8 mouse cellular contexts compared by ENCODE assay signal in genomic region chr1:193370096-193370495, GRCm38 (mm10). TPM values are rescaled to one million over a fixed set of nuclear protein-coding genes. Genes with fewer than 3 reads are reported as not detected.
DNase-seq lines count a peak whose midpoint lies in the region; ATAC-seq lines count a peak whose summit lies in the region.

Camk1g (minus strand) TSS chr1:193370298.

- peak within 1 kb of the TSS; percentile 68 for H3K4me2 ChIP-seq in heart, embryonic 12.5 days
- H3K4me2 ChIP-seq in forebrain, embryonic 16.5 days (ENCODE audit: low read length): peak within 1 kb of the TSS; percentile 76
- peak within 1 kb of the TSS; percentile 82 for H3K4me2 ChIP-seq in neural tube, embryonic 14.5 days (ENCODE audit: low read depth, low read length)

- H3K9ac ChIP-seq in heart, embryonic 12.5 days: peak within 1 kb of the TSS; percentile 64
- H3K9ac ChIP-seq in forebrain, embryonic 16.5 days (replicated peaks; ENCODE audit: low read depth, low read length): peak within 1 kb of the TSS; percentile 72
- peak within 1 kb of the TSS; percentile 64 for H3K9ac ChIP-seq in neural tube, embryonic 14.5 days (replicated peaks; ENCODE audit: low read depth, low read length)

- no peaks in the 10 kb centered on the region for H3K27me3 ChIP-seq in heart, embryonic 12.5 days (replicated peaks)
- H3K27me3 ChIP-seq in forebrain, embryonic 16.5 days (replicated peaks; ENCODE audit: control insufficient read depth, insufficient read depth, low read length): no peaks in the 10 kb centered on the region
- H3K27me3 ChIP-seq in neural tube, embryonic 14.5 days (ENCODE audit: control insufficient read depth, insufficient read depth, low read length): no peaks in the 10 kb centered on the region

- H3K4me1 ChIP-seq in heart, embryonic 12.5 days (replicated peaks): peaks cover 33% of the 10 kb centered on the region
- H3K4me1 ChIP-seq in forebrain, embryonic 16.5 days (replicated peaks; ENCODE audit: control insufficient read depth, insufficient read depth, low read length): peaks cover 30% of the 10 kb centered on the region
- peaks cover 23% of the 10 kb centered on the region for H3K4me1 ChIP-seq in neural tube, embryonic 14.5 days (ENCODE audit: control insufficient read depth, insufficient read depth, low read length)

- WGBS in heart, embryonic 12.5 days: 2% methylated on average over 2 of the region's 2 CpGs
- 2% methylated on average over 2 of the region's 2 CpGs for WGBS in forebrain, embryonic 16.5 days
- WGBS in neural tube, embryonic 14.5 days: 0% methylated on average over 2 of the region's 2 CpGs

- peak within 1 kb of the TSS; percentile 36; the same call in 1 of the 2 replicates for H3K27ac ChIP-seq in heart, embryonic 12.5 days (ENCODE audit: poor library complexity, severe bottlenecking)
- H3K27ac ChIP-seq in forebrain, embryonic 16.5 days (ENCODE audit: low read length): peak within 1 kb of the TSS; percentile 67
- no peak within 1 kb of the TSS for H3K27ac ChIP-seq in neural tube, embryonic 14.5 days (ENCODE audit: low read depth, low read length)

- H3K36me3 ChIP-seq in heart, embryonic 12.5 days: no peaks in the 10 kb centered on the region
- H3K36me3 ChIP-seq in forebrain, embryonic 16.5 days (ENCODE audit: control insufficient read depth, insufficient read depth): no peaks in the 10 kb centered on the region
- H3K36me3 ChIP-seq in neural tube, embryonic 14.5 days (ENCODE audit: control insufficient read depth, insufficient read depth, low read length): no peaks in the 10 kb centered on the region

- no peaks in the 10 kb centered on the region for H3K9me3 ChIP-seq in heart, embryonic 12.5 days (replicated peaks)
- H3K9me3 ChIP-seq in forebrain, embryonic 16.5 days (ENCODE audit: control insufficient read depth, low read length): no peaks in the 10 kb centered on the region
- H3K9me3 ChIP-seq in neural tube, embryonic 14.5 days (ENCODE audit: control insufficient read depth, low read length): no peaks in the 10 kb centered on the region

- no peak for DNase-seq in heart, adult 11 months
- DNase-seq in ZHBTc4 (ENCODE audit: low read depth, low spot score): peak; percentile 7
- DNase-seq in layer of hippocampus, postnatal 14 days (ENCODE audit: low spot score in 2 of 2): peak; percentile 57 to 77
- DNase-seq in adrenal gland, adult (ENCODE audit: inconsistent age in 2 of 2, low spot score in 1 of 2): no peak

- ATAC-seq in heart, embryonic 12.5 days (ENCODE audit: insufficient number of reproducible peaks, low FRiP score): peak; percentile 72
- peak; percentile 90 for ATAC-seq in forebrain, embryonic 16.5 days
- ATAC-seq in neural tube, embryonic 14.5 days (ENCODE audit: low read depth): peak; percentile 91
- ATAC-seq in CD4-positive, CD25-positive, alpha-beta regulatory T cell, adult 4 months: no peak

- H3K4me3 ChIP-seq in heart, embryonic 12.5 days: peak within 1 kb of the TSS; percentile 50
- H3K4me3 ChIP-seq in forebrain, embryonic 16.5 days (replicated peaks; ENCODE audit: low read length): peak within 1 kb of the TSS; percentile 66
- peak within 1 kb of the TSS; percentile 36 for H3K4me3 ChIP-seq in neural tube, embryonic 14.5 days (ENCODE audit: low read depth, low read length)

RNA-seq across cellular contexts. Expression of gene Camk1g, which starts in this region (rescaled TPM):
- polyA plus RNA-seq in heart, embryonic 12.5 days (2016; fragmentation: Nextera tagmentation; extraction: Ambion mirVana): 6.9 and 7.1 TPM in 2 replicates
- 49.9 and 51.9 TPM in 2 replicates for polyA plus RNA-seq in forebrain, embryonic 16.5 days (2015; fragmentation: Nextera tagmentation; extraction: Ambion mirVana)
- 10 to 100 TPM; 30.7 to 37.8 TPM for total RNA-seq in layer of hippocampus, postnatal 14 days (2021)
- polyA plus RNA-seq in neural tube, embryonic 14.5 days (2014; fragmentation: Nextera tagmentation; extraction: Ambion mirVana): 45.3 and 51.0 TPM in 2 replicates
- not detected for polyA plus RNA-seq in CD4-positive, CD25-positive, alpha-beta regulatory T cell, adult 4 months (2017; shearing (Covaris generic))

Comparison
In these comparisons a context has a peak if more than half of its experiments do, and no peak if none do; other contexts are left out.
1. DNase-seq: peak in ZHBTc4 (single experiment) and layer of hippocampus, postnatal 14 days (2 of 2); none in heart, adult 11 months (single experiment) and adrenal gland, adult (0 of 2).
2. Peak in every context shown above with its lines, with median percentiles within 50 percentile points of each other: H3K4me2 ChIP-seq, H3K4me3 ChIP-seq and H3K9ac ChIP-seq.